Mouse (Mus musculus) embryo, embryonic 9.5 days (tissue): Measurements from ENCODE around the gene Tbata.

Experiments
- DNase-seq: peaks from one replicate; pipeline ENCODE4 v3.0.0-alpha.2; 2017; ENCODE audit errors: extremely low spot score

The Tbata gene

DNA sequence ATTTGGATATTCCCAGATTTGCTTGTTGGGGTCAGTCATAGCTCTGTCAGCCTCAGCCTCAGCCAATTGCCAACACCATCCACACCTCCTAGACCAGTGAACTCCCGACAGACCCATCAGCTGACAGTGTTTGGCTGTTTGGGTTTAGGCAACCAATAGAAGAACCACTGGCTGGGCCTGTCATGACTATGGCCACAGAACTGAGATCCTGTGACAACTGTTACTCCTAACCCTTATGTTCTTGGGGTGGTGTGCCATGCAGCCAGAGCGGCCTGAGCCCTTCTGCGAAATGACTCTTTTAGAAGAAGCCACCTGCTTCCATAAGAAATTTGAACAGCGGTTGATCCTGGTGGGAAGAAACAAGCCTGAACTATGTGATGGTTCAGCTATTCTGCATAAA is 39.4 kb downstream of the Tbata start:
- no peak for DNase-seq

GRCm38 (mm10) chr10:61211743-61212142 is 40.0 kb downstream of the Tbata start:
- peak; percentile 66 for DNase-seq

- DNase-seq: peak; percentile 22
Measured at GRCm38 (mm10) chr10:61212817-61213216, 41.1 kb downstream of the Tbata start.

DNA sequence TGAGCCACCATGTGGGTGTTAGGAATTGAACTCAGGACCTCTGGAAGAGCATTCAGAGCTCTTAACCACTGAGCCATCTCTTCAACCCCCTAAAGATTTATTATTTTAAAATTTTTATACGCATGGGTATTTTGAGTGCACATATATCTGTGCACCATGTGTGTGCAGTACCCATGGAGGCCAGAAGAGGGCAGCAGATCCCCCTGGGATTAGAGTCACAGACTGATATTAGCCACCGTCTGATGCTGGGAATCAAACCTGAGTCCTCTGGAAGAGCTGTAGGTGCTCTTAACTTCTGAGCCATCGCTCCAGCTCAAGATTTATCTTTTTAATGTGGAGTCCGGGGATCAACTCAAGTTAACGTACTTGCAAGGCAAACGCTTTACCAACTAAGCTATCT is 43.9 kb downstream of the Tbata start:
- DNase-seq: no peak

GRCm38 (mm10) chr10:61216163-61216562 is 44.4 kb downstream of the Tbata start:
- no peak for DNase-seq

GRCm38 (mm10) chr10:61219318-61219717 is 47.6 kb downstream of the Tbata start:
- DNase-seq: no peak

- DNase-seq: no peak
Measured at GRCm38 (mm10) chr10:61225694-61226093, 53.9 kb downstream of the Tbata start.

GRCm38 (mm10) chr10:61226784-61227396 is 55.1 kb downstream of the Tbata start:
- DNase-seq: no peak

DNA sequence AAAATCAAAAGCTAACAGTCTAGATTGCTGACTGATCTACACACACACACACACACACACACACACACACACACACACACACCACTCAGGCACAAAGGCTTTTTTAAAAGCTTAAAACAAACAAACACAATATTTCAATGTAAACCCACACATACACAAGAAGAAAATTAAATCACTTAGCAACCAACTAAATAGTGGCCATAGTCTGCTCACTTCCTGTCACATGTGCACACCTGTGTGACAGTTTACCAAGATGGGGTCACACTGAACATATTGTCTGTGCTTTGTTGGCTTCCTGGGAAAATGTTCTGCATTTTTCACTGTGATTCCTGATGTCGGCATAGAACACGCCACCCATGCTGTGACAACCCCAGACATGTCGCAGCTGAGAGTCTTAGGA is 60.0 kb downstream of the Tbata start:
- no peak for DNase-seq

DNA sequence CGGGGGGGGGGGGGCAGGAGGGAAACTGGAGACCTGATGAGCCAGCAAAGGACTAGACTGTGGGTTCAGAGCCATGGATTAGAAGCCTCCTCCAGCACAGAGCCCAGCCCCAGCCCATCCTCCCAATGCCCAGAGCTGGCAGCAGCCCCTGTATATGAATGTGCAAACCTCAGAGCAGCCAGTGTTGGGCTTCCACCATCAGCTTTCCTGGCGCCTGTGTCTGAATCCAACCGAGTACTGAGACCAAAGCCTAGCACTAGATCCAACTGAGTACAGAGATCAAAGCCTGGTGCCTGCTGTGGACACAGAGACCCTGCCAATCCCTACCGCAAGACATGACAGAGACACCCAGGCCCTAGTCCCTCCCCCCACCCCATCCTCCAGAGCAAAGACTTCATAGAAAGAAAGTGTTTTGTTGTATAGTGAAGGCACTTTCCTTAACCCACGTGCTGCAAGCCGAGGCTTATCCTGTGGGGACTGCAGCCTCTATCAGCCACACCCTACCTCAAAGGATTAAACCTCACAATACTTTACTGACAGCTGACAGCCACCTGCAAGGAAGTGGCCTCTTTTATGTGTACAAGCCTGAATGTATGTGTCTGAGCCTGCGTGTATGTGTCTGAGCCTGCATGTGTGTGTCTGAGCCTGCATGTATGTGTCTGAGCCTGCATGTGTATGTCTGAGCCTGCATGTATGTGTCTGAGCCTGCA is 61.3 kb downstream of the Tbata start:
- DNase-seq: no peak

GRCm38 (mm10) chr10:61234319-61234718 is 62.6 kb downstream of the Tbata start:
- DNase-seq: no peak

- no peak for DNase-seq
Measured at GRCm38 (mm10) chr10:61235677-61236267, 64.0 kb downstream of the Tbata start.

DNA sequence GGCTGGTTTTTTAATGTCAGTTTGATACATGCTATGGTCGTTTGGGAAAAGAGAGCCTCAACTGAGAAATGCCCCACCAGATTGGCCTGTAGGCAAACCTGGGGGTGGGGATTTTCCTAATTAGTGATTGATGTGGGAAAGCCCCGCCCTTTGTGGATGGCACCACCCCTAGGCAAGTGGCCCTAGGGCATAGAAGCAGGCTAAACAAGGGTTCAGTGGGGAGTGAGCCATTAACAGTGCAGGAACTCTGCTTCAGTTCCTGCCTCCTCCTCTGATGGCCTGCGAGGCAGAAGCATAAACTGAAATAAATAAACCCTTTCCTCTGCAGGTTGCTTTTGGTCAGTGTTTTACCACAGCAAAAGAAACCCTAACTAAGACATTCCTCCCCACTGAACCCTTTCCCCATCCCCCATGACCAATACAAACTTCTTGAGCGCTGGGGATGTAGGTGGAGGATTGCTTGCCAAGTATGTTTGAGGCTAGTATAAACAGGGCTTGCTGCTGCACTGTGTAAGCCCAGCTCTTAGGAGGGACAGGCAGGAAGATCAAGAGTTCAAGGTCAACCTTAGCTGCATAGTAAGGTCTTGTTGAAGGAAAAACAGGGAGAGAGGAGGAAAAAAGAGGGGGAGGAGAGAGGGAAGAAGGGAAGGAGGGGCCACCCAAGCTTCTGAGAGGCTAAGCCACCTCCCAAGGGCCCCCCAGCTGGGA is 65.1 kb downstream of the Tbata start:
- no peak for DNase-seq

GRCm38 (mm10) chr10:61237391-61237785 is 65.6 kb downstream of the Tbata start:
- DNase-seq: no peak
